Mouse (Mus musculus) spleen, adult 18-20 months (tissue): Measurements from ENCODE around the gene Grm5.

ENCODE experiments used
- DNase-seq, 2 experiments: peaks; one replicate each; pipeline ENCODE4 v3.0.0; 2022; ENCODE audit warnings: mixed read lengths in 2 of 2

Grm5 gene

DNA sequence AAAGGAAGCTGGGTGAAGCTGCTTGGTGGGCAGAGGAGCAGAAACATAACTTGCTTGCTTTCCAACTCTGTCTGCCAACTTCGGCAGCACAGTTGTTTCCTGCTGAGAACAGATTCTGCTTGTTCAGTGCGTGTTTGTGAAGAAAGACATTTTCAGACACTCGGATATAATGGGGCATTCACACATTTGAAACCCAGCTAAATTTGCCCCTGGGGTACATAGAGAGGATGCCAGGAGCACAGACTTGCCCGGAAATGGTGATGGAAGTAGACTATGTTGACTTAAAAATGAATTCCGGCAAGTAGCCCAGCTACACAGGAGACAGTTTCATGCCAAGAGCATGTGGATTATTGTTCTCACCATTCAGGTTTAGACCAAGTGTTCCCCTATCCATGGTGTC lies 342.0 kb downstream of the Grm5 start:
- no peak for DNase-seq

DNA sequence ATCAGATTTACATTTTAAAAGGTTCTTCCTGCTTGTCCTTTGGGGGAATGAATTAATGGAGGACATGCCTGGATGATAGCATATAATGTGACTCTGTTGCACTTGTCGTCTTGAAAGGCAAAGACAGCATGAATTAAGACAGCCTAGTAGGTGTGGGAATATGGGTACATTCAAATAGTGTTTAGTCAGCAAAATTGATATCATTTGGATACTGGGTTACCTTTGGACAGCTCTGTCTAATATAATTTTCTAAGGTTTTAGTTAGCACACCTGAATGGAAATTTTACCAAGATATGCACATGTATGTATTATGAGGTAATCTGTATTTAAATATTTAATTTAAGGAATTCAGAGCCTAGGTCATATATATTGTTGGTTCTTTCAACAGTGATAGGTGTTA lies 353.4 kb downstream of the Grm5 start:
- DNase-seq = no peak

DNA sequence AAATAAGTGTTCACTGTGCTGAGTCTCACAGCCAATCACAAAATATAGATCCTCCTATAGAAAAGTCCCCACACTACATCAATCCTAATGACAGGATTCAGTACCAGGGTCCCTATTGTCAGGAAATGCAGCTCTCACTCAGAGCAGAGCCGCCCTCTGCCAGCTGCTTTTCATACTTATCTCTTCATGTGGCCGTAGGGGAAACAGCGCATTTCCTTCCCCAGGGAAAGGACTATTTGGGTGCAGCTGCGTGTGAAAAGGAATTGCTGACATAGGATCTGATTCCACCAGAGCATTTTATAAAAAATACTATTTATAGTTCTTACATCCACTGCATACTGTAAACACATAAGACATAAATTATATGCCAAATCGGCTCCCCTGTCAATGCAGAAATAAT lies 354.3 kb downstream of the Grm5 start:
- DNase-seq = no peak

DNA sequence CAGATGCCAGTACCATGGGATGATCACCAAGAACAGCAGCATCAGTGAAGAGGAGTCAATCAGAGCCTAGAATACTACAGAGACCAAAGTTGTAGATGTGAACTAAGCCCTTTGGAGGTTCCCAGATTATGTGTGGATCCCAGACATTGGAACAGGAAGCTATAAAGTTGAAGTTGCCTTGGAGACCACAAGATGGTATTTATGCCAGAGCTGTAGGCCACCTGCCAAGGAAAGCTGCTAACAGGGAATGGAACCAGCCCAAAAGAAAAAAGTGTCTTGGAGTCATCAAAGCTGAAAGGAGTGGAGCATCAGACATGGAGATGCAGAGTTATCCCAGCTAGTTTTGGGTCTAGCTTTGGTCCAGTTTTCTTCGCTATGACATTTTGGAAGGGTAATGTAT lies 366.2 kb downstream of the Grm5 start:
- no peak for DNase-seq

DNA sequence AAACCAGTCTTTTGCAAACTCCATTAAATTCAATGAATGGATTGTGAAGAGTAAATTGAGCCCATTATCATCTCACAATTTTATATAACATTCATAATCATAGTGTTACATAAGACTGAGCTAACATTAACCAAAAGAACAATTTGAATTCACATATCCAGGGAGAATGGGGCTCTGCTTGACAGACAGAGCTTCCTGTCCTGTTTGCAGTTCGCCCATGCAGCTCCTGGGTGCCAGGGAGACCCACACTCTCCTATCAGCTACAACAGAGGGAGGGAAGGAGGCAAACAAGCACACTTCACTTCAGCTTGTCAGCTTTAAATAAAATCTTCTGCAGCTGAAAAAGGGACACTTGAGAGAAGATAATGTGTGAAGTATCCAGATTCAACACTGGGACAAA lies 389.2 kb downstream of the Grm5 start:
- DNase-seq = no peak

DNA sequence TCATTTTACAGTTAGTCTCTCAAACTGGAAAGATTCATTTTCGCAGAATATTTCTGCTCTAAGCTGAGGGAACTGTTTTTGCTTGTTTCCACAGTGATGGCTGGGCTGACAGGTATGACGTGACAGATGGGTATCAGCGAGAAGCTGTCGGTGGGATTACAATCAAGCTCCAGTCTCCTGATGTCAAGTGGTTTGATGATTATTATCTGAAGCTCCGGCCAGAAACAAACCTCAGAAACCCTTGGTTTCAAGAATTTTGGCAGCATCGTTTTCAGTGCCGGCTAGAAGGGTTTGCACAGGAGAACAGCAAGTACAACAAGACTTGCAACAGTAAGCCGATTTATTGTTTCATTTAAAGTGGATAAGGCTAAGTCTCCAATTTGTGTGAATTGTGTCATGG lies 391.1 kb downstream of the Grm5 start:
- no peak for DNase-seq

DNA sequence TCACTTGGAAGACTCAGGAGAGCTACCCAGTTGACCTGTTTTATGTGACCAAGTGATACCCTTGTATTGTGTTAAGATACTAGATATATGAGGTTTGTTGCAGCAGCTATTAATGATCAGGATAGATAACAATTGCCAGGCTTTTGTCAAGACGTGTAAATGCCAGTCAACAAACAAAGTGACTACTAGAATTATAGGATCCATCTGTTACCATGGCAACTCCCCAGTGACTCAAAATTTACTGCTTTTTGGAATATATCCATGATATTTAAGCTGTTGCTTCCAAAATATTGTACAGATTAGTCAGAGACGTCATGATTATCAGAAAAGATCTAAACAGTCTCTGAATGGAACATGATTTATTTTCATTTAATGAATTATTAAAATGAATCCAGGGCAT lies 399.5 kb downstream of the Grm5 start:
- DNase-seq = no peak

DNA sequence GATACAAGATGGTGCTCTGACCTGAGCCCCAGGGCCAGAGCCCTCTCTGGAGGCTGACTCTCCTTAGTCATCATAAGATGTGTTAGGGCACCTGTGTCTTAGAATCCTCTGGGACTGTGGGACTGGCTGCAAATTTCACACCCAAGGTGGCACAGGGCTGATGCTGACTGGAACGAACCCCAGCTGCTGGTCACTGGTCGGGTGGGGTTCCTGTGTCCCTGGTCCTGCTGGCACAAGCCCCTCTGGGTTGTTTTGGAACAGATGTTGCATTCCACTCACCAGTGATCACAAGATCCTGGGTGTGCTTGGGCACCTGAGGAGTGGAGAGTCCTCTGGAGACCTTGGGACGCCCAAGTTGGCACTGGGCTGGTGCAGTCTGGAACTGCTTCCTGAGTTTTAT lies 430.5 kb downstream of the Grm5 start:
- no peak for DNase-seq

DNA sequence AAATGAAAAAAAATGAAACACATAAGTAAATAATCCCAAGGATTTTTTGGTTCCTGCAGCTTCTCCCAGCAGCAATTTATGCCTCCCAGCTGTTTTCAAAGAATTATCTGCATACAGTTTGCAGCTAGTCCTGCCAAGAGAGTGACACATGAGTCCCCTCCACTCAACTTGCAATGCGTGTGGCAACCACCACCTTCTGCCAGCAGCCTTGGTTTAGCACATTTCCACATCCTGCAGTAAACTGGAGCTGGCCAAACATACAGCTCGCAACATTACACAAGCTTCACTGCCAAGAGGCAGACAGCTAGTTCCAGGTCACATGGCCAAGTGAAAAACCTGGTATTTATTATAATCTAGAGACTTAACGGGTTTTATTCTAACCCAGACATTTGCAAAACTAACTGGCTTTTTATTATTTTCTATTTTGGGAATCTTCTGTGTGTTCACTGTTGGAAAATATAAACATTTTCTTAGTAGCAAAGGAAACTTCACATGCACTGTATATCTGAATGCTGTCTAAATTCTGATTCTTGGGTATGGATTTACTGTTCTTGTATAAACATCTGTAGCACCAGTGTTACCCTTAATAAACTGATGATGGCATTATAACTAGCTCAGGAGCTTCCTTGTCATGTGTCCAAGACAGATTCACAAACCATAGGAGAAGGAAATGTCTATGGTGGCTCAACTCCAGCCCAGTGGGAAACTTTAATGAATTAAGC lies 443.6 kb downstream of the Grm5 start:
- no peak for DNase-seq

DNA sequence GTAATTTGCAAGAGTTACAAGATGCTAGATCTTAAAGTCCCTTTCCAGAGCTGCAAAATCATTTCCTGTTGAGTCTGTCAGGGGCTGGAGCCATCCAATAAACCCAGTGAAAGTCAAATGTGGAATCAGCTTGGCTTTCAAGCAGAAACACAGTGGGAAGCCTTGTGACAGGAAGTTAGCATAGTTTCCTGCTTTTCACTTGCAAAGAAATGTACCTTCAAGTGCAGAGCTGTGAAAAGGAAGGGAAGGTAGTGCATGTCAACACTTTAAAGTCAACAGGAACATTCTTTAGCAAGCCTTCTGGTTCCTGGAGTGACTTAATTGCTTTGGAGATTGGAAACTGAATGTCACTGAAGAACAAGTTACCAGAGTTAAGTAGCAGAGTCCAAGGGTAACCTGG lies 463.4 kb downstream of the Grm5 start:
- no peak for DNase-seq

DNA sequence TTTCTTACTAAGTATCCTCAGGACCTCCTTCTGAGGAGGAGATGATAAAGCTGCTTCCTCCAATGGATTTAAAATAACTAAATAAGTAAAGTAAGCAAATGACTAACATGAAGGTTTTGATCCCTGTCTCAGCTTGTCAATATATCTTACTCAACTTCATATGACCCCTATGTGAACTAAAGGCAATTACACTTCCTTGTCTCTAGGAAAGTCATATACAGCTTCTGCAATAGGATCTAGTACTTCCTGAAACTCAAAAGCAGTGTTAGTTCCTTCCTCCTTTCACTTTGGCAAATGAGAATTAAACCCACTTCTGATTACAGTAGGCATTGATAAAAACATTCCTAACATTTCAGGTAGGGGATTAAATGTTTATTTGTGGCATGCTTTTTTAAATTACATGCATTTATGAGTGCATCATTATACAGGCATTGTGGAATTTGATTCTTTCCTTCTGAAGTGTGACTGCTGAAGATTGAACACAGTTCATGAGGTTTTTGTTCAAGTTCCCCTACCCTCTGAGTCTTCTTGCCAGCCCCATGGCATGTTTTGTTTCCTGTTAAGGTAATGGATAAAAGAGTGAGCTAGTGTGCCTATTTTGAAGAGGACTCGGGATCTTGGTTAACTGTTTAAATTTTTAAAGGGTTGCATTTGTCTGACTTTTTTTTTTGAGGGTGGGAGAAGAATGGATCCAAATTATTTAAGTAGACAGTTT lies 470.4 kb downstream of the Grm5 start:
- DNase-seq = no peak

DNA sequence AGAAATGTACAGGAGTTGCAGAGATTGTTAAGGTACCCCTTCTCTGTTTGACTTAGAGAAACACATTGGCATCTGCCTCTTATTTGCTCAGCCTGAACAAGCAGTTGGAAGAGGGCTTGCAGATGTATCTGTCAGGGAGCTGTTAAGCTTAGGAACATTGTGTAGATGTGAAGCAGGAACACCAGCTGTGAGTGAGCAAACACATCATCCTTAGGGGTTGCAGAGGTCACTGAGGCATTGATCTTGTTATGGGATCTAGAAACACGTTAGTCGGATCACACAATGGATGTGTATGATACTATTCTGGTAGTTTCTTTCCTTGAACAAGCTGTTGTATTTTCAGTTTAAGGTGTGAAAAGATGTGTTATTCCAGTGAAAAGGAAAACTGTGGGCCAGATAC lies 472.5 kb downstream of the Grm5 start:
- DNase-seq = no peak

DNA sequence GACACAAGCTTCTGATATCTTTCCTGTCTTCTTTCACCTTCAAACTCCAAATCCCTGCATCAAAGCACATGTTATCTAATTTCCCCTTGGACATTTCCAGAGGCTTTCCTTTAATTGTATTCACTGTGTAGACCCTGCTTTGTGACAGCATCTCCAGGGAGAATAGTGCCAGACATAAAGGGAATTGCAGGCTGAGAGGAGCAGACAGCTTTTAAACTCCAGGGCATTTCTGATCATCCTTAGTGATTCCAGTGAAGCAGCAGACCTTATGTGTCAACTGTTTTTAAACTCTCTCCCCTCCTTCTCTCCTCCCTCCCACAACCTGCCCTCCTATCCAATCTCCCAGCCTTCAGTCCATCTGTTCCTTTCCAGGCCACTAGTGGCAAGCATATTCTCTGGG lies 507.1 kb downstream of the Grm5 start:
- no peak for DNase-seq

DNA sequence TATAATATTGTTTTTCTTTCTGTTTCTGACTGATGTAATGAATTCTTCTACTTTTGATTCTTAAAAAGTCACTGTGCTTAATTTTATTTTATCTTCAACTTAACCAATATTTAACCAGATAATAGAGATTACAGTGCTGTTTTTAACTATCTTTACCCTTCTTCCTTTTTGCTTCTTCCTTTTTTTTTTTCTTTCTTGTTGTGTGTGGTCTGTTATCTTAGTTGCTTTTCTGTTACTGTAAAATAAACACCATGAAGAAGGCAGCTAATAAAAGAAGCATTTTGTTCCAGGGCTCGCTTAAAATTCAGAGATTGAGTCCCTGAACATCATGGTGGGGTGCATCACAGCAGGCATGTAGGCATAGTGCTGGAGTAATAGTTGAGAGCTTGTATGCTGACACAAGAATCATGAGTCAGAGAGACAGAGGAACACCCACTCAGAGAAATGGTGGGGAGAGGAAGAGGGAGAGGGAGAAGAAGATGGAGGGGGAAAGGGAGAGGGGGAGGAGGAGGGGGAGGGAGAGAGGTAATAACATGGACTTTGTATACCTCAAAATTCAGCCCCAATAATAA lies 512.7 kb downstream of the Grm5 start:
- DNase-seq = no peak

DNA sequence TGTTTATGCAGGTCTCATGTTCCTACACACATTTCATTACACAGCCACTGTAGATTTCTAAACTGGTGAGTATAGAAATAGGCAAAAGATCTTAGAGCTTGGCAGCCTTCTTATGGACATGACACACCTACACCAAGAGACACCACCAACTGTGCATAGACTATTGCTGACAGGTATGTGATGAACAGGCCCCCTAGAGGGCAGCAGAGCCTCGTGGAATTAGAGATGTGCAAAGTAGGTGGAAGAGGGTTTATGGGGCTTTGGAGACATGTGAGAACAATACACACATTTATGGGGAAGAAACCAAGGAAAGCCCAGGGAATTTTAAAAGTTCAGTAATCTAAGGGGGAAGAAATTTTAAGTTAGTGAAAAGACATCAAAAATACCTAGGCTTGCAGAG lies 513.7 kb downstream of the Grm5 start:
- peak; percentile 54 to 78 for DNase-seq

DNA sequence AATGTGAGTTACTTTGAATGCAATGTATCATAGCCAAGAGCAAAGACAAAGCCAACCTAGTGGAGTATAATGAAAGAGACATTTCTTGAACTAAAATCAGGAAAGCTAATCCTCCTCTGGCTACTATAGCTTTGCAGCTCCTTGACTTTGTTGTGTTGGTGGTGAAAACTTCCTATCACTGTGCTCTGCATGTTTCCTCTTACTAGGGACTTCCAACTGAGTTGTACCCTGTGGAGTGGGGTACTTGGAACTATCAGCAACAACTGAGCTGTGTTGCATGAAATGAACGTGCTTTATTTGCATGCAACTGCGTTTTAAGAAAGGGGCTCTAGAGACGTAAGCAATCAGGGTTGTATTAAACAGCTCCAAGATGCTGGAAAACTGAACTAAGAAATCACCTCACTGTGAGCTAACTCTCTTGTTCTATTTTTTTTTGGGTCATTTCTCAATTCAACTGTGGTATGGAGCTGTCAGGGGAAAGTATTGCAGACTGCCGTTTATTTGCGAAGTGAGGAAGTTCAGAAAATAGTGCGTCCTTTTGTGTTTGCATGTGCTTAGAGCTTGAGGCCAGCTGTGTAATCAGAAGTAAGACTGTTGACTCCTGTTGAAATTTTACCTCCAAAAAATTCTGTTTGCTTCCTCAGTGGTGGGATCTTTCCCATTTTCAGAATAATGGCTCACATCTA lies 532.9 kb downstream of the Grm5 start:
- DNase-seq = no peak

DNA sequence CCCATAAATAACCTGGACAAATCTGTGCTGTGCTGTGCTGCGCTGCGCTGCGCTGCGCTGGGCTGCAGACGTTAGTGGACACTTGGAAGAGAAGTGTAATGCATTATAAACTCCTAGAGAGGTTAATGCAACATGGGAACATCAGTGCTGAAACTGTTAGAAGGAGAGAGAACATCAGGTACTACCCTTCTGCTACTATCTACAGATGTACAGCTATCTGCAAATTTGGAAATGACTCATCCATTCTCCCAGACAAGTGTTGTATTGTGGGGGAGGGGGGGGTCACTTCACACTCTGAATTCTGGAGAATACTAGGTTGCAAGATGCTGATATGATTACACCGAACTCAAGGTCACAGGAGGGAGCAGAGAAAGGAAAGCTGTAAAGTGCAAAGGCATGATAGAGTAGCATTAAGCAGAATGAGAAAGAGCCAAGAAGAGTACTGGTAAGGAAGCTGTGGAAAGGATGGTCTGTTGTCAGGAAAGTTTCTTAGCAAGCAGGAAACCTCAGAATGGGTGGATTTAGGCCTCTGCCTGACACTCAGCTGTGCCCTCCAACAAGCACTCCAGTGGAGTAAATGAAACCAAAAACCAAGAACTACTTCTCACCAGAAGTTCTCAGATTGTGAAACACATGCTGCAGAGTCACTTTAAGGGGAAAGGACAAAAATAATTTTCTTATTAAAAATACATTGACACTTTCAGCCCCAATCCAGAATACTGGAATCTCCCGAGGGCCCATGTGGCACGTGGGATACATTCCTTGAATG lies 544.3 kb downstream of the Grm5 start:
- DNase-seq = no peak

DNA sequence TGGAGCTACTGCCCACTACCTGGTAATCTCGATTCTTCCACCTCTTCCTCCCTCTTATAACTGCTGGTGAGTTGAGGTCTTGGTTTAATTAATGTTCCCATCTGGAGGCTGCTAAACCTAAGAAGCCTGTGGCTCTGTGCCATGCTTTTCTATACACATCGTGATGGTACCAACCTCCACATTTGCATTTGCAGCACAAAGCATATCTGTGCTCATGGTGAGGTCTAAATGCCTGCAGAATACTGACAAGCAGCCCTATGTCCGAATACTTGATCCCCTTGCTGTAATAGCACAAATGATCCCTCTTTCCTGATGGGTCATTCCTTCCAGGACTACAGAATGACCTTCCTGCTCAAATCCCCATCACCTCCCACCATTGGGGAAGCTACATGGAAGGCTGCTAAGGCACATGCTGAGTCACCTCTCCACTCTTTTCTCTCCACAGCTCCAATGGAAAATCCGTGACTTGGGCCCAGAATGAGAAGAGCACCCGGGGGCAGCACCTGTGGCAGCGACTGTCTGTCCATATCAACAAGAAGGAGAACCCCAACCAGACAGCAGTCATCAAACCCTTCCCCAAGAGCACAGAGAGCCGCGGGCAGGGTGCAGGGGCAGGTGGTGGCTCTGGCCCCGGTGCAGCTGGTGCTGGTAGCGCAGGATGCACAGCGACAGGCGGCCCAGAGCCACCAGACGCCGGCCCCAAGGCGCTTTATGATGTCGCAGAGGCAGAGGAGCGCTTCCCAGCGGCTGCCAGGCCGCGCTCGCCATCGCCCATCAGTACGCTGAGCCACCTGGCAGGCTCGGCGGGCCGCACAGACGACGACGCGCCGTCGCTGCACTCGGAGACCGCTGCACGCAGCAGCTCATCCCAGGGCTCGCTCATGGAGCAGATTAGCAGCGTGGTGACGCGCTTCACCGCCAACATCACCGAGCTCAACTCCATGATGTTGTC lies 545.8 kb downstream of the Grm5 start:
- DNase-seq = peak; percentile 5 to 17

DNA sequence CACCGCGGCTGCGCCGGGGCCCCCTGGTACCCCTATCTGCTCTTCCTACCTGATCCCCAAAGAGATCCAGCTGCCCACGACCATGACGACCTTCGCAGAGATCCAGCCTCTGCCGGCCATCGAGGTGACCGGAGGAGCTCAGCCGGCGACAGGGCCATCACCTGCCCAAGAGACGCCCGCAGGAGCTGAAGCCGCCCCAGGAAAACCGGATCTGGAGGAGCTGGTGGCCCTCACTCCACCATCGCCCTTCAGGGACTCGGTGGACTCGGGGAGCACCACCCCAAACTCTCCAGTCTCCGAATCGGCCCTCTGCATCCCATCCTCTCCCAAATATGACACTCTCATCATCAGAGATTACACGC lies 546.5 kb downstream of the Grm5 start:
- DNase-seq = no peak

DNA sequence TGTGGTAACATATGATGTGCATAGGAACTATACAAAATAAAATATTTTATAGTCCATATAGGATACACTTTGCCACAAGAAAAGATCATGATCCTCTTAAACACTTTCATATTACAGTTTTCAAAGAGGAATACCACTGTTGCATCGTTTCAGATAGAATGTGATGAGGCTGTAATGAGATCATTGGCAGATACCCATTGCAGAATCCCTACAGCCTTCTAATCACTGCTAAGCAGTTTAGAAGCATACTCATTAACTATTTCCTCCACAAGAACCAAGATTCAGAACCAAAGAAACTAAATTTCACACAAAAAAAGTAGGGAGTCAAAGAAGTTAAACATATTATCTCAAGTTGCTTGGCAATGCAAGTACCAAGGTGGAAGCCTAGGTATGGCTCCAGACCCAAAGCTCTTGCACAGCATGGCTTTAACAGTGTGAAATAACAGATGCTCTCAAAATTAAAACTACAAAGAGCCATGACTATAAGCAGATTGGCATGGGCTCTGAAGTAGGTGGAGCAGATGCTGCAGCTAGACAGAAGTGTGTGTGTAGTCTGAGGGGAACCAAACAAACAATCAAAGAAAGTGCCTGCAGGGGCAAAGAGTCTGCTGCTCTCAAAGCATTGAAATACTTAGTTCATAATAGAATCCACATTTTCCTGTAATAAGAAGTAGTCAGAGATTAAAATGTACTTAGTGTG lies 575.7 kb downstream of the Grm5 start:
- no peak for DNase-seq

DNA sequence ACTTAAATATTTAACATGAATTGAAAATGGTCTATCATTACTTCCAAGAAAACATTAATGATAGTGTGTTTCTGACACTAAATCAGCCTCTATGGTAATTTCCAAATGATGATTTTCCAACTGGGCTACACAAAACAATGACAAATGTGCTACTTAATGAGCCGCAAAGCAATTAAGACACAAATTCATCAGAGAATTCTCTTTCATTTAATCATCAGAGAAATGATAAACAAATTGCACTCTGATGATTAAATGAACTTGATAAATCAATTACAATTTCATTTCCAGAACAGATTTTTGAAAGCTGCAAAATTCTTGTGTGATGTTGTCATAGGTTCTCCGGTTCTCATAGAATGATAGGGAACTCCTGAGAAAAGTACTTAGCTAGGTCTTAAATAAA lies 577.6 kb downstream of the Grm5 start:
- DNase-seq = no peak
